Mouse (Mus musculus) kidney, adult 2 months (tissue): ENCODE results near the gene Slc41a3.

Source experiments
- CTCF ChIP-seq: fragments of 200-500 bp; conservative IDR thresholded peaks from 2 replicates; pipeline ENCODE4 v1.5.1; 2011; ENCODE audit warnings: low read depth, mild to moderate bottlenecking, control low read depth, low read length, moderate library complexity, mixed read lengths; ENCODE audit not compliant: insufficient read depth, insufficient read length
- POLR2A ChIP-seq: fragments of 200-500 bp; IDR thresholded peaks from one replicate; pipeline ENCODE4 v1.6.1; 2011; ENCODE audit warnings: low read depth, low read length, control low read depth

GRCm38 (mm10) chr6:90568721-90569120, 35.8 kb upstream of the Slc41a3 start:
- TF ChIP-seq CTCF (no peak), POLR2A (no peak)
